Mouse (Mus musculus): ENCODE results near the gene Rab19.
"Not testable (repeated sequence)": the region's sequence is repeated elsewhere in the genome, so short reads cannot be mapped to it uniquely, and the experiment has no call there.

The Rab19 gene

GRCm38 (mm10) chr6:39430722-39431121 is 49.7 kb downstream of the Rab19 start:
- no peaks in the 10 kb centered on the region for H3K36me3 ChIP-seq (ENCODE audit: control insufficient read depth, insufficient read depth, low read length, poor library complexity, severe bottlenecking)
- H3K27me3 ChIP-seq (ENCODE audit: control insufficient read depth, insufficient read depth, low read length, poor library complexity, severe bottlenecking), result no peaks in the 10 kb centered on the region
- no peak for DNase-seq (ENCODE audit: low read depth, low spot score)

GRCm38 (mm10) chr6:39433174-39433573 is 52.2 kb downstream of the Rab19 start:
- Histone ChIP-seq H3K36me3 (ENCODE audit: control insufficient read depth, insufficient read depth, low read length, poor library complexity, severe bottlenecking) (no peaks in the 10 kb centered on the region), H3K27me3 (ENCODE audit: control insufficient read depth, insufficient read depth, low read length, poor library complexity, severe bottlenecking) (no peaks in the 10 kb centered on the region)
- no peak for DNase-seq (ENCODE audit: low read depth, low spot score)

GRCm38 (mm10) chr6:39433701-39434100 is 52.7 kb downstream of the Rab19 start:
- Histone ChIP-seq H3K36me3 (ENCODE audit: control insufficient read depth, insufficient read depth, low read length, poor library complexity, severe bottlenecking) (no peaks in the 10 kb centered on the region), H3K27me3 (ENCODE audit: control insufficient read depth, insufficient read depth, low read length, poor library complexity, severe bottlenecking) (no peaks in the 10 kb centered on the region)
- DNase-seq (ENCODE audit: low read depth, low spot score), result no peak

GRCm38 (mm10) chr6:39434111-39434885 is 53.3 kb downstream of the Rab19 start:
- no peaks in the 10 kb centered on the region for H3K27me3 ChIP-seq (ENCODE audit: control insufficient read depth, insufficient read depth, low read length, poor library complexity, severe bottlenecking)
- no peaks in the 10 kb centered on the region for H3K36me3 ChIP-seq (ENCODE audit: control insufficient read depth, insufficient read depth, low read length, poor library complexity, severe bottlenecking)
- no peak for DNase-seq (ENCODE audit: low read depth, low spot score)

DNA sequence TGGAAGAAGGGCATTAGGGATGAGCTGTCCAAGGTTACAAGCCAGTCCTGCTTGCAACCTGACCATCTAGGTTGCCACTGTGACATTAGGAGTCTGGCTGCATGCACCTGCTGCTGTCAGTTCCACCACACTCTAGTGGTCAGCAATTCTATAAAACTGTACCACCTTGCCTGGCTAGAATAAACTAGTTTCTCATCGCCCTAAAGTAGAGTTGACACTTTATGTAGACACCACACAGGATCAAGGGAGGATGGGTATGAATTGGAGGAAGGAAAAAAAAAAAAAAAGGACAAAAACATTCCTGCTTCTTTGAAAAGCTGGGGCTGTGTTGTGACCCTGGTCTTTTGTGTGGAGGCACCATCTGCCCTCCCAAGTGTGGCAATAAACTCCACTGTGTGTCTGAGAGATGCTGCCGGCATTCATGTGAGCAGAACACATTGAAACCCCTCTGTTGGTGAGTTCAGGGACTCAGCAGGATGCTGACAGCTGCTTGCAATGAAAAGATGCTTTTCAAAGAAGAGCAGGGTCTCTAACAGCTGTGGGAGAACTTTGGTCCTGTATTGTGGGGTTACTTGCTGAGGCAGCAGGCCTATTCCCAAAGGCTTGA is 54.0 kb downstream of the Rab19 start:
- no peak for DNase-seq (ENCODE audit: low read depth, low spot score)
- Histone ChIP-seq H3K36me3 (ENCODE audit: control insufficient read depth, insufficient read depth, low read length, poor library complexity, severe bottlenecking) (no peaks in the 10 kb centered on the region), H3K27me3 (ENCODE audit: control insufficient read depth, insufficient read depth, low read length, poor library complexity, severe bottlenecking) (no peaks in the 10 kb centered on the region)

GRCm38 (mm10) chr6:39435875-39436274 is 54.9 kb downstream of the Rab19 start:
- no peaks in the 10 kb centered on the region for H3K36me3 ChIP-seq (ENCODE audit: control insufficient read depth, insufficient read depth, low read length, poor library complexity, severe bottlenecking)
- DNase-seq (ENCODE audit: low read depth, low spot score), result no peak
- H3K27me3 ChIP-seq (ENCODE audit: control insufficient read depth, insufficient read depth, low read length, poor library complexity, severe bottlenecking), result no peaks in the 10 kb centered on the region

DNA sequence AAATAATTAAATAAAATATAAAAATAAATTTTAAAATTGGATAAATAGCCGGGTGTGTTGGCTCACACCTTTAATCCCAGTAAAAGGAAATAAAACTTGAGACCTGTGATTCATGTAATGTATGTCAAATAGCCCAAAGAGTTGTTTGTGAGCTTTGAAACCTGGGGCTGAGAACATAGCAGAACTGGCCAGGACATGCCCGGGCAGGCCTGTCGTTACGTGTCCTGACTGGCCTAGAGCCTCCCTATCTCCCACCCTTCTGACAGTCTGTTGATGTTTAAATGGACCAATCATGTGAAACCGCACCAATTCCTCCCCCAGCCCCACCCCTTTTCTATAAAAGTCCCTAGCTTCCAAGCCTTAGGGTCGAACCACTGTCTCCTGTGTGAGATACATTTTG is 56.5 kb downstream of the Rab19 start:
- not testable (repeated sequence) for H3K36me3 ChIP-seq (ENCODE audit: control insufficient read depth, insufficient read depth, low read length, poor library complexity, severe bottlenecking); H3K27me3 ChIP-seq (ENCODE audit: control insufficient read depth, insufficient read depth, low read length, poor library complexity, severe bottlenecking); DNase-seq (ENCODE audit: low read depth, low spot score)
